Mouse (Mus musculus): ENCODE data around the gene Higd1c. TPM values are rescaled to one million over a fixed set of nuclear protein-coding genes. Genes with fewer than 3 reads are reported as not detected.
"Not testable (repeated sequence)": the region's sequence is repeated elsewhere in the genome, so short reads cannot be mapped to it uniquely, and the experiment has no call there.

Gene Higd1c
- polyA plus RNA-seq, 2 experiments from 2014 or later = not detected

GRCm38 (mm10) chr15:100414011-100414410, 49.7 kb downstream of the Higd1c start:
- ATAC-seq = peak; percentile 80

- ATAC-seq = no peak
Measured at GRCm38 (mm10) chr15:100414942-100415341, 50.6 kb downstream of the Higd1c start.

- ATAC-seq = no peak
Measured at GRCm38 (mm10) chr15:100415684-100416083, 51.3 kb downstream of the Higd1c start.

- ATAC-seq = no peak
Measured at GRCm38 (mm10) chr15:100417854-100418450, 53.6 kb downstream of the Higd1c start.

GRCm38 (mm10) chr15:100419311-100419710, 55.0 kb downstream of the Higd1c start:
- peak; percentile 24 for ATAC-seq

GRCm38 (mm10) chr15:100419901-100420745, 55.8 kb downstream of the Higd1c start:
- ATAC-seq = no peak

- ATAC-seq = no peak
Measured at GRCm38 (mm10) chr15:100421059-100421757, 56.9 kb downstream of the Higd1c start.

GRCm38 (mm10) chr15:100421758-100422197, 57.4 kb downstream of the Higd1c start, which contains the start of gene Gm5475:
Gene Gm5475, plus strand, starts transcription at chr15:100422147.
- not testable (repeated sequence) for ATAC-seq

- peak; percentile 9 for ATAC-seq
Measured at GRCm38 (mm10) chr15:100422476-100422875, 58.1 kb downstream of the Higd1c start.

- ATAC-seq = peak; percentile 79
Measured at GRCm38 (mm10) chr15:100422899-100423860, 58.8 kb downstream of the Higd1c start.

GRCm38 (mm10) chr15:100423916-100424315, 59.6 kb downstream of the Higd1c start:
- ATAC-seq = no peak

- ATAC-seq = peak; percentile 9
Measured at GRCm38 (mm10) chr15:100424396-100425122, 60.2 kb downstream of the Higd1c start, which contains the start of gene Slc11a2. Gene Slc11a2, minus strand, starts transcription at chr15:100425072.

GRCm38 (mm10) chr15:100428296-100428905, 64.1 kb downstream of the Higd1c start:
- ATAC-seq = no peak

GRCm38 (mm10) chr15:100429959-100430565, 65.7 kb downstream of the Higd1c start:
- ATAC-seq = no peak

- ATAC-seq = no peak
Measured at GRCm38 (mm10) chr15:100433234-100433633, 68.9 kb downstream of the Higd1c start.

Other genes starting within 250 kb of the Higd1c start
- 10 to 100 TPM; 29.9 to 35.7 TPM for gene Atf1, start 136.7 kb upstream of the Higd1c start, polyA plus RNA-seq (2017; shearing (Covaris generic))
- not detected for gene Tmprss12, start 83.7 kb upstream of the Higd1c start, polyA plus RNA-seq (2017; shearing (Covaris generic))
- gene Mettl7a1, start 60.4 kb upstream of the Higd1c start, polyA plus RNA-seq (2017; shearing (Covaris generic)) = 1 to 10 TPM; 2.8 to 5.2 TPM
- not detected for gene Mettl7a3, start 29.6 kb upstream of the Higd1c start, polyA plus RNA-seq (2017; shearing (Covaris generic))
- gene Methig1, start 11.4 kb upstream of the Higd1c start, polyA plus RNA-seq (2017; shearing (Covaris generic)) = not detected
- not detected for gene Mettl7a2, start 11.3 kb upstream of the Higd1c start, polyA plus RNA-seq (2017; shearing (Covaris generic))
- under 1 TPM in 1 of 2 experiments, not detected in 1; 0.33 TPM for gene Gm5475, start 57.6 kb downstream of the Higd1c start, polyA plus RNA-seq (2017; shearing (Covaris generic))
- gene Slc11a2, start 60.5 kb downstream of the Higd1c start, polyA plus RNA-seq (2017; shearing (Covaris generic)) = 10 to 100 TPM; 22.8 TPM
- gene Letmd1, start 104.5 kb downstream of the Higd1c start, polyA plus RNA-seq (2017; shearing (Covaris generic)) = 10 to 100 TPM; 31.4 to 33.0 TPM
- gene Csrnp2, start 130.9 kb downstream of the Higd1c start, polyA plus RNA-seq (2017; shearing (Covaris generic)) = 1 to 10 TPM; 1.2 to 1.8 TPM
- 1 to 10 TPM; 4.1 to 4.3 TPM for gene Tfcp2, start 187.5 kb downstream of the Higd1c start, polyA plus RNA-seq (2017; shearing (Covaris generic))
- 1 to 10 TPM; 7.5 to 9.1 TPM for gene Pou6f1, start 235.4 kb downstream of the Higd1c start, polyA plus RNA-seq (2017; shearing (Covaris generic))

Data from activated CD4-positive, CD25-positive, alpha-beta regulatory T cell, adult 4 months (primary cell).